Mouse (Mus musculus) E14TG2a.4 (cell line): ENCODE data around the gene Dlx3.

ENCODE experiments used
- H3K27me3 ChIP-seq: 2 replicates; pipeline ENCODE4 v1.6.1; 2014; ENCODE audit warnings: low read length, control low read depth; ENCODE audit not compliant: insufficient read depth
- H3K36me3 ChIP-seq: 2 replicates; pipeline ENCODE4 v1.6.1; 2014; ENCODE audit warnings: low read length, control low read depth; ENCODE audit not compliant: insufficient read depth
- H3K4me1 ChIP-seq: replicated peaks from 2 replicates; pipeline ENCODE4 v1.6.1; 2014; ENCODE audit warnings: low read depth, low read length, control low read depth
- H3K4me3 ChIP-seq: replicated peaks from 2 replicates; pipeline ENCODE4 v1.5.1; 2014; ENCODE audit warnings: mild to moderate bottlenecking, low read length
- H3K9me3 ChIP-seq: 2 replicates; pipeline ENCODE4 v1.6.1; 2014; ENCODE audit warnings: low read length, control low read depth
- CTCF ChIP-seq: conservative IDR thresholded peaks from 2 replicates; pipeline ENCODE4 v1.5.1; 2014; ENCODE audit warnings: low read length
- NANOG ChIP-seq: IDR thresholded peaks from 2 replicates; pipeline ENCODE4 v1.6.1; 2014; ENCODE audit warnings: borderline replicate concordance, low read length, mixed read lengths
- POU5F1 ChIP-seq: IDR thresholded peaks from 2 replicates; pipeline ENCODE4 v1.6.1; 2014; ENCODE audit warnings: low read length, borderline replicate concordance

The Dlx3 gene

DNA sequence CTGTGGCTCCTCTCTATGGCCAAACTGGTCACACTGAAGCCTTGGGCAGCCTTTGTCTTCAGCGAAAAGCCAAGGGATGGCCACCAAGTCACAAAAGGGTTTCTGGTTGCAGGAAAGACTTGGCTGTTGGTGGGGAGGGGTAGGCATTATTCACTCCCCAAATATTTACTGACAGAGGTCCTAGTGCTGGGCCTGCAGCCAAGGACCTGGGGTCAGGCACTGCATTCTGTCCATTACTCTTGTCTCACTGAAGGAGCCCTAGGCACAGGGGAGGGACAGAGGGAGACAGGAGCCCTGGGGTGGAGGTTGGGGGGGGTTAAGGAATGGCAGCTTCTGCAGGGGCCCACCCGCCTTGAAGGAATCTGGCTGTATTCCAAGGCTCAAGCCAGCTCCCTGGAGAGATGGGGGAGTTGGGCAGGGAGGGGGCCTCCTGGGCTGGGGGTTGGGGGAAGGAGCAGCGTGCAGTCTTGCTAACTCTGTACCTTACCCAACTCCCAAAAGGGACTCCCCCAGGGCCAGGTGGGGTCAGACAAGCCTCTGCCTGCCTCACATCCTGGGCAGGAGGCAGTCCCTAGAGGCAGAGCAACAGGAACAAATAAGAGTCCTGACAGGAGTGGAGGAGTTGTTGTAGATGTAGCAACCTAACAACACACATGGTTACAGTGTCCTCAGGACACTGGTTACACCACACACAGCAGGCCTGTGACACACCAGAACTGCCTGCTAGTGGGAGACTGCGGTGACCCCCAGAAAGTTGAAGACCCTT, 23.1 kb upstream of the Dlx3 start:
- H3K27me3 ChIP-seq, result peaks cover 21% of the 10 kb centered on the region; the same call in 1 of the 2 replicates
- no peak for TF ChIP-seq POU5F1
- TF ChIP-seq NANOG, result no peak
- no peak for TF ChIP-seq CTCF
- H3K4me3 ChIP-seq, result no peak overlapping the region
- H3K9me3 ChIP-seq, result 0 out of 2 replicates have a peak, but pooled peaks cover 5% of the 10 kb centered on the region
- H3K4me1 ChIP-seq, result peaks cover 57% of the 10 kb centered on the region
- no peaks in the 10 kb centered on the region for H3K36me3 ChIP-seq

DNA sequence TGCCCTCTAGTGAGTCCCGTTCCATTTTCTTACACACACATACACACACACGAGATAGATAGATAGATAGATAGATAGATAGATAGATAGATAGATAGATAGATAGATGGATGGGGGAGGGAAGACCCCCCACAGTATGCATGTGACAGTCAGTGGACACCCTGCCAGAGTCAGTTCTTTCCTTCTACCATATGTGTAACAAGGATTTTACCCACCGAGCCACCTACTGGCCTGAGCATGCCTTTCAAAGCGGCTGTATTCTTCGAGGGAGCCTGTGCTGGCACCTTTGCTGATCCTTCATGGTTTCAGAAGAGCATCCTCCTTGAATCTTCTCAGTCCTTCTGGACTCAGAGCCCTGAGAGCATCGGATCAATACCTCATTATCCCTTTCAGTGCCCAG, 22.0 kb upstream of the Dlx3 start:
- Histone ChIP-seq H3K9me3 (0 out of 2 replicates have a peak, but pooled peaks cover 5% of the 10 kb centered on the region), H3K27me3 (peaks cover 21% of the 10 kb centered on the region; the same call in 1 of the 2 replicates), H3K36me3 (no peaks in the 10 kb centered on the region), H3K4me3 (no peak overlapping the region), H3K4me1 (peaks cover 59% of the 10 kb centered on the region)
- no peak for TF ChIP-seq CTCF
- no peak for TF ChIP-seq POU5F1
- no peak for TF ChIP-seq NANOG

DNA sequence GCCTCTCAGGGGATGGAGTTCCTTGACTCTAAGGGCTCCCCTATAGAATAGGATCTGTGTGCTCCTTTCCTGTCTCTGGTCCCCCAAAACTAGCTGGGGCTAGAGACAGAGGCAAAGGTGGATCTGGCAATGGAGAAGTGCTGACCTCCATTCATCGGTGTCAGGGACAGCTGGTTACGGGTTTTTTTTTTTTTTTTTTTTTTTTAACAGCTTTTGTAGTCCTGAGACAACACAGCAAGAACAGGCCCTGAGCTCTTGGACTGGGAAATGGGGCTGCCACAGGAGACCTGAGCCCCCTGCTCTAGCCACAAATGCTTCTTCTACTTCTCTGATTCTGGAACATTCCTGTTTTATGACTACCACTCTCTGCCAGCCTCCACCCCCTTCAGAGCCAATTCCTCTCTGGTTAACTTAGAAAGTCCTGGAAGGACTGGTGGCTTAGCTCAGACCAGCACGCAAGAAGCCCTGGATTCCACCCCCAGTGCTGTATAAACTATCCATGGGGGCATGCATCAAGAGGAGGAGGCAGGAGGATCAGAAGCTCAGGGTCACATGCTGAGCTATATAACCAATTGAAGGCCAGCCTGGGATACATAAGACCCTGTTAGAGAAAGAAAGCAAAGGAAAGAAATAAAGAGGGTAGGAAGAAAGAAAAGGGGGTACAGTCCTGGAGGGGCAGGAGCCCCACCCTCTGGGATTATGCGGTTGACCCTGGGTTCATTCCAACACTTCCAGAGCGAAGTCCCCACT, 21.4 kb upstream of the Dlx3 start:
- Histone ChIP-seq H3K4me1 (peaks cover 56% of the 10 kb centered on the region), H3K36me3 (no peaks in the 10 kb centered on the region), H3K9me3 (peaks cover 9% of the 10 kb centered on the region; the same call in 1 of the 2 replicates), H3K27me3 (peaks cover 21% of the 10 kb centered on the region; the same call in 1 of the 2 replicates), H3K4me3 (no peak overlapping the region)
- no peak for TF ChIP-seq CTCF
- TF ChIP-seq POU5F1, result no peak
- TF ChIP-seq NANOG, result no peak

DNA sequence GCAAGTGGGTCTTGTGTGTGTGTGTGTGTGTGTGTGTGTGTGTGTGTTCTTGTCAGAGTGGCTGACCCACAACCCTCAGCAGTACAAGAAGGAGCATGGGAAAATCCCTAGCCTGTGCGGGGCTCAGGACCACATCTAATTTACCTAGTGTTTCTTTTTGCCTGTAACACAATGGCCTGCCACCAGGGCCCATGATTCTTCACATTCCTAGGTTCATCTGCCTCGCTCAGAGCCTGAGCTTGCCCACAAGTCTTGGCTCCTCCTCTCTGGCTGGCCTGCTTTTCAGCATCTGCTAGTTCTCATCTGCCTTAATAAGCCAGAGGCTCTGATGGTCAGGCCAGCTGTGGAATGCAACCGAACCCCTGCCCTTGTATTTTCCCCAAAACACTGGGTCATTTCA, 19.5 kb upstream of the Dlx3 start:
- Histone ChIP-seq H3K4me3 (0 out of 2 replicates have a peak overlapping the region, but pooled peaks have one; percentile 20), H3K27me3 (peaks cover 21% of the 10 kb centered on the region; the same call in 1 of the 2 replicates), H3K4me1 (peaks cover 72% of the 10 kb centered on the region), H3K9me3 (peaks cover 3% of the 10 kb centered on the region; the same call in 1 of the 2 replicates), H3K36me3 (no peaks in the 10 kb centered on the region)
- TF ChIP-seq CTCF, result no peak
- no peak for TF ChIP-seq NANOG
- TF ChIP-seq POU5F1, result no peak

DNA sequence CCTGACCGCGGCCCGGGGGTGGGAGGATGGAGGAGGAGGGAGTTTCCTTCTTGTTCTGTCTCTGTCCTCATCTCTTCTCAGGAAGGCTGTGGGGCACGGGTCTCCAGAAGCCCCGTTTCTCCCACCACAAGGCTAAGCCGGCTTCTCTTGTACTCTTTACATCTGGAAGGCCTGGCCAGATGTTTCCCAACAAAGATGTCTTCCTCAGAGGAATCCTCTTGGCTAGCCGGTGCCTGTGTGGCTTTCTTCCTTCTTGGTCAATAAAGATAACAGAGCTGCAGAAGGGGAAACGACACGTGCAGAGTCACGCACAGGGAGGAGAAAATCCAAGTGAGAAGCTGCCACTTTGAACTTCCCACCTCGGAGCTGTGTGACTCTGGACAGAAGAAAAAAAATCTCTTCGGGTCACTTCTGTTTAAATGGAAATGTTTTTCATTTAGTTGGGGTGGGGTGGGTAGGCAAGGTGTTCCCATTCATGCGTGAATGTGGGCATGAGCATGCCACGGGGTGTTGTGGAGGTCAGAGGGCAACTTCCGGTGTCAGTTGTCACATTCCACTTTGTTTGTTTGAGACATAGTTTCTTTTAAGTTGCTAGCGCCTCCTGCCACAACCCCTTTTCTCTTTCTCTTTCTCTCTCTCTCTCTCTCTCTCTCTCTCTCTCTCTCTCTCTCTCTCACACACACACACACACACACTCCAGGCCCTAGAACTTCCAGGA, 18.7 kb upstream of the Dlx3 start:
- TF ChIP-seq CTCF (no peak), POU5F1 (no peak)
- no peak overlapping the region for H3K4me3 ChIP-seq
- H3K4me1 ChIP-seq, result peaks cover 76% of the 10 kb centered on the region
- H3K9me3 ChIP-seq, result peaks cover 3% of the 10 kb centered on the region; the same call in 1 of the 2 replicates
- peaks cover 27% of the 10 kb centered on the region; the same call in 1 of the 2 replicates for H3K27me3 ChIP-seq
- H3K36me3 ChIP-seq, result no peaks in the 10 kb centered on the region

DNA sequence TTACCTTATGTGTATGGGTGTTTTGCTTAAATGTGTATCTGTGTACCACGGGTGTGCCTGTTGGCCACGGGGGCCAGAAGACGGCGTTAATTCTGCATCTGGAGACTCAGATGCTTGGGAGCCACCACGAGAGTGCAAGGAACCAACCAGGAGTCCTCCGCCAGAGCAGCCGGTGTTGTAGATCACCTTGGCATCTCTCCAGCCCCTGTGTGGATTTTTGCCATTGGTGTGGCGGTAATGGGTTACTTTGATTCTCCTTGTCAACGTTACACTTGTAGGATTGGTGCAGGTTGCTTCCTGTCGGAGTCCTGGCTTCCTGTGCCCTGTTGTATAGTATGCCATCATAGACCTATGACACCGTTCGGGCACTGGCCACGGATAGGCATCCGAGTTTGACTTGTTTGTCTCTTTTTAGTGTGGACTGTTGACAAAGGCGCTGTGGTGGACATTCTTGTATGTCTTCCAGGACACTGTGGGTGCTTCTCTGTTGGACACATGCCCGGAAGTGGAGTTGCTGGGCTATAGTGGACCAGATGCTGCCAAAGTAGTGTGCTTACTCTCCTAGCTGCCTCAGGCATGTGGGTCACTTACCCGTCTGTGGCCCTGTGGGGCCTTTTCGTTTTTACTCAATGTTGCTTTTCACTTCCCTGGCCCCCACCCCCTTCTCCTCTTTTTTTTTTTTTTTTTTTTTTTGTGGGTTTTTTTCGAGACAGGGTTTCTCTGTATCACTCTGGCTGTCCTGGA, 17.6 kb upstream of the Dlx3 start:
- peaks cover 75% of the 10 kb centered on the region for H3K4me1 ChIP-seq
- H3K36me3 ChIP-seq, result no peaks in the 10 kb centered on the region
- H3K27me3 ChIP-seq, result peaks cover 27% of the 10 kb centered on the region; the same call in 1 of the 2 replicates
- TF ChIP-seq NANOG (no peak), CTCF (no peak), POU5F1 (no peak)
- H3K9me3 ChIP-seq, result peaks cover 3% of the 10 kb centered on the region; the same call in 1 of the 2 replicates
- no peak overlapping the region for H3K4me3 ChIP-seq

DNA sequence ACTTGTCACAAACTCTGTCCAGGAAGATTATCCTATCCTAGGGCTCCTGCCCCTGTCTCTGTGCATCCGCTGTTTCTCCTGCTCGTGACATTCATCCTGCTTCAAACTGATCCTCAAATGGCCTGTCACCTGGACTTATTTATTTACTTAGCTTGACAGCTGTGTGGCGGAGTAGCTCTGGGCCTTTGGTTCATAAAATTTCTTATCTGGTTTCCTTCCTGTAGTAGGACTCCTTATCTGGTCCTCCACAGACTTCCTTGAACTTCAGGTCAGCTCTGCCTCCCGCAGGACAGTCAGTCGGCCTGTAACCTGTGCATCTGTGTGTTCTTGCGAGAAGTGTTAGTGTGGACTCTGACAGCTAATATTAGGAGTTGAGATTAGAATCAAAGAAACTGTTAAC, 15.7 kb upstream of the Dlx3 start:
- no peak overlapping the region for H3K4me3 ChIP-seq
- TF ChIP-seq POU5F1, result no peak
- no peak for TF ChIP-seq CTCF
- TF ChIP-seq NANOG, result no peak
- H3K36me3 ChIP-seq, result no peaks in the 10 kb centered on the region
- peaks cover 79% of the 10 kb centered on the region for H3K4me1 ChIP-seq
- H3K27me3 ChIP-seq, result peaks cover 21% of the 10 kb centered on the region; the same call in 1 of the 2 replicates
- H3K9me3 ChIP-seq, result peaks cover 3% of the 10 kb centered on the region; the same call in 1 of the 2 replicates
